Mouse (Mus musculus): ENCODE results near the gene Krtap29-1.

DNA sequence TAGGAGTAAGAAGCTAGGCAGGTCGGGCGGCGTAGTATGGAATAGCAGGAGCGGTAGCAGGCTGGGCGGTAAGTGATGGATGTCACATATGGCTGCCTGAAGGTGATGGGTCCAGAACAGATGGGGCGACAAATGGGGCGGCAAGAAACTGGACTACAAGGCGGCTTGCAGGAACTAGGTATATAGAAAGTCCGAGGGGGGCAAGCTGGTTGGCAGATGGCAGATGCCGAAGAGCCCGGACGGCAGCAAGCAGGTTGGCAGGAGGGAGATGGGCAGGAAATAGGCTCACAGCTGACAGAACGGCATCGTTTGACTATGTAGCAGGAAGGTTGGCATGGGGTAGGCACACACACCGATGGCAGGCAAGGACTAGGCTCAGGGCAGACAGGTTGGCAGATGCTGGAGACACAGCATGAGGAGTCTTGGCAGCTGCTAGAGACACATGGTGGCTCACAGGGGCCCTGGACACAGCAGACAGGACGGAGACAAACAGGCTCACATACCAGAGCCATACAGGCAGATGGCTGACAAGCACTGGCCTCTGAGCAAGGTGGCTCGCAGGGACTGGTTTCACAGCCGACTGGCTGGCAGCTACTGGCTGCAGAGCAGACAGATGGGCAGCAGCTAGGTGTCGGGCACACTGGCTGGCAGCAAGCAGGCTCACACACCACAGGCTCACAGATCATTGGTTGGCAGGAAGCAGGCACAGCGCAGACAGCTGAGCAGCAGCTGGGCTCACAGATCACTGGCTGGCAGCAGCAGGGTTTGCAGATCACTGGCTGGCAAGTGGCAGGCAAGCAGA lies 6.6 kb upstream of the Krtap29-1 start:
- no peak for TF ChIP-seq ZNF384 (IDR thresholded peaks at IDR 0.05; ENCODE audit: low read depth, low read length)
- TF ChIP-seq ZC3H11A (IDR thresholded peaks at IDR 0.05; ENCODE audit: borderline replicate concordance, low read depth, low read length), result no peak
- no peak for TF ChIP-seq MAFK (IDR thresholded peaks at IDR 0.05; ENCODE audit: insufficient read depth, low read depth, low read length)
